Mouse (Mus musculus) heart, postnatal 0 days (tissue): ENCODE data around the gene Gpr180.

ENCODE experiments used
- CTCF ChIP-seq: IDR thresholded peaks from 2 replicates; pipeline ENCODE4 v1.5.1; 2016; ENCODE audit warnings: antibody characterized with exemption, control low read depth, low read depth
- EP300 ChIP-seq: IDR thresholded peaks from 2 replicates; pipeline ENCODE4 v1.6.1; 2016; ENCODE audit warnings: antibody characterized with exemption, low read depth

DNA sequence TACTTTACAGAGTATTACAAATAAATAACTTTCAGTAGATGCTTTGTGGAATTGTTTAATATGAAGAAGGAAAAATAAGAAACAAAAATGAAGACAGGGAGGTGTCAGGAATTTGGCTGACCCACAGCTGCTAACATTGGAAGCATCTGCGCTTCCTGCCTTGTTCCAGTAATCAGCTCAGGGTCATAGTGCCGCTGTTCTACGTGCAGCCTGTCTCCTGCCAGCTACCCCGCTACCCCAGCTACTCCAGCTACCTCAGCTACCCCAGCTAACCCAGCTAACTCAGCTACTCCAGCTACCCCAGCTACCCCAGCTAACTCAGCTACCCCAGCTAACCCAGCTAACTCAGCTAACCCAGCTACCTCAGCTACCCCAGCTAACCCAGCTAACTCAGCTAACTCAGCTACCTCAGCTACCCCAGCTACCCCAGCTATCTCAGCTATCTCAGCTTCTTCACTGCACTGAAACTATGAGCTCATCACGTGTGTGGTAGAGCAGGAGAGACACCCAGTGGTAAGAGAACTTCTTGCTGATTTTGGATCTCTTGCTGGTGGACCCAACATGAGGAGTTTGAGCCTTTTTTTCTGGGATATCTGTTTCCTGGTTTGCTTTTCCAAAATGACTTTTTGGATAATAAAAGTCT, 14.8 kb downstream of the Gpr180 start:
- peak; percentile 62 for TF ChIP-seq CTCF
- TF ChIP-seq EP300, result no peak
